Mouse (Mus musculus): Measurements from ENCODE around the gene Phtf1.

Gene Phtf1

DNA sequence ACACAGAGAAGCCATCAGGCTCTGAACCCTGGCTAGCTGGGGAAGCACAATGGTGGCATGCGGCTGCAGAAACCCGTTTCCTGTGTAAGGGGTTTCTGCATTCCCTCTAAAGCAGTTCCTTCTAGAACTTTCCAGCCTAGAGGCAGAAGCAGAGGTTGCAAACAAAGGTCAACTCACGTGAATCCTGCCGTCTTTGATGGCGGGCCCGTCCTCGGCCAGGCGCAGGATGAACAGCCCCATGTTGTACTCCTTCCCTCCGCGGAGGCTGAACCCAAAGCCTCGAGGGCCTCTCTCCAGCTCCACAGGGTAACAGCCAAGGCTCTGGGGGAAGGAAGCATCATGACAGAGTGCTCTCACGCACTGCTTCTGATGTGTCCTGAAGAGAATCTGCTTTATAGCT, 52.2 kb downstream of the Phtf1 start:
- no peak for DNase-seq (ENCODE audit: low spot score)

- no peak for DNase-seq (ENCODE audit: low spot score)
These were observed 59.0 kb downstream of the Phtf1 start for GRCm38 (mm10) chr3:104026938-104027337.

GRCm38 (mm10) chr3:104032086-104032485, 64.2 kb downstream of the Phtf1 start:
- no peak for DNase-seq (ENCODE audit: low spot score)

- DNase-seq (ENCODE audit: low spot score): no peak
These were observed 64.8 kb downstream of the Phtf1 start for GRCm38 (mm10) chr3:104032747-104033146.

DNA sequence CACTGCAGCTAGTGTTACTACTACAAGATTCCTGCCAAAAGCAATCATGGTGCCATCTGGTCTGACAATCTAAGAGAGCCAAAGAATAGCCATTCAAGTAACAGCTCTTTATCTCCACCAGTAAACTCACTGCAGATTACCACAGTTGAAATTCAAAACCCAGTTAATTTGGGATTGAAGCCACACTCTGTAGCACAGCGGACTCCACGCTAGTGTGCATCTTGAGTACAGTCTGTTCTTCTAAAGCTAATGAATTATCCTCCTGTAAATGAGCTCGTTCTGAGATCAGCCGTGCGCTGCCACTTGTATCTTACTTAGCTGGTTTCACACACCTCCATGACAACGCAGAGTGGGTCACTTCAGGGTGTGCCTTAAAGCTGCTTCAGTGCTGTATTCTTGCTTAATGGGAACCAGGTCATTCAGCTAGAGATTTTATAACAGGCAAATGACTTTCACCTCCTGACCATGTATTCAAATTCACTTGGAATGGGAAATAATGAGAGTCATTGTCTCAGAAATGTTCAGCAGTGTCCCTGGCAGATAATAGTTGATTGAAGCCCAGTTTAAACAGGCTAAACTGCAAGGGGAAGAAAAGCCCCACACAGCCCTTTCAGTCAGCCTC, 91.2 kb downstream of the Phtf1 start:
- no peak for DNase-seq (ENCODE audit: low spot score)

- DNase-seq (ENCODE audit: low spot score): no peak
These were observed 101.5 kb downstream of the Phtf1 start for GRCm38 (mm10) chr3:104069395-104069794.

Measured in spleen, adult 12 weeks (tissue).